Mouse (Mus musculus): Measurements from ENCODE around the gene Tead4. TPM values are rescaled to one million over a fixed set of nuclear protein-coding genes. Genes with fewer than 3 reads are reported as not detected.

The Tead4 gene
- polyA plus RNA-seq, 1 experiment from 2014 or later = 1.5 TPM

DNA sequence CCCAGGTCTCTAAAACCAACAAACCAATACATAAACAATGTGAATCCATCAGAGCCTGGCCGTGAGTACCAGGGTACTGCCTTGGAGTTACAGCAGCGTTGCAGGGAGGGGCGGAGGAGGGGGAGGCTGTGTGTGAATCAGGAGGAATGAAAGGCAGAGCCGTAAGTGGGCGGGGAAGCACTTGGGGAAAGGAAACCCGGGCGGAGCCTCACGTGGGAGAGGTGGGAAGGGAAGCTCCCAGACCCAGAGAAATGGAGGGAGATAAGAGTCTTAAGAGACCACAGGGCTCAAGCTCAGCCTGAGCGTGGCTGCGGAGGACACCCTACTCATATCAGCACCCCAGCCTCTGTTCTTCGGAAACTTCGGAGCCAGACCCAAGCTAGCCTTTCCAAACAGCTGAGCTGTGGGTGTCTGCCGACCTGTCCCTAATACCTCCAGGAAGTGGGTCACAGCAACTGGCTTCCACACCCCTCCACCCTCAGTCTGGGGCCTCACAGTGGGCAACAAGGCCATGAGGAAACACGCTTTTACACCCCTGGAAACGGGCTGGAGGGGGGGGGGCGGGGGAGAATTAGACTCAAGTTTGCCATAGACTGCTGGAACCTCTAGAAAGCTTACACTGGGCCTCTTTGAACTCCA lies 14.7 kb downstream of the Tead4 start:
- 16% methylated on average over 16 of the region's 16 CpGs for WGBS
- peak; percentile 28; the same call in 1 of the 2 replicates for ATAC-seq (ENCODE audit: low FRiP score, low read depth)
- no peak overlapping the region for H3K27ac ChIP-seq (replicated peaks)

DNA sequence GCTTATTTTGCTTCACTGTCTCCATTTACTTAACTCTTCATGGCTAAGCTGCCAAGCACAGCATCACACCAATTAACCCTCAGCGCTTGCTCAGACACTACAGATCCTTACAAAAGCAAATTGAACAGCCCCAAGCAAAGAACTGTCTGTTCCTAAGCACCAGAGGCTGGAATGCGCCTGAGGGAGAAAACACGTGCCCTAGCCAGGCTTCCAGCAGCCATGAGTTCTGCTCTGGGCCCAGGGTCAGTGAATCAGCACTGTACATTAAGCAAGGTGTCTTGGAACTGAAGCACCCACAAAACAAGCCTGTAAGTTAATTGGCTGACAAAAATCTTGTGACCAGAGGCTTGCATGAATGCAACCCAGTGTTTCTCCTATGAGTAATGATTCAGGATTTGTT lies 18.5 kb downstream of the Tead4 start:
- H3K4me1 ChIP-seq = peaks cover 23% of the 10 kb centered on the region
- H3K4me2 ChIP-seq (replicated peaks) = no peak overlapping the region
- H3K9ac ChIP-seq (replicated peaks) = no peak overlapping the region
- peak; percentile 75; the same call in 1 of the 2 replicates for ATAC-seq (ENCODE audit: low FRiP score, low read depth)
- H3K36me3 ChIP-seq = no peaks in the 10 kb centered on the region
- 15% methylated on average over 3 of the region's 3 CpGs for WGBS
- H3K4me3 ChIP-seq = no peak overlapping the region
- H3K9me3 ChIP-seq = no peaks in the 10 kb centered on the region
- peaks cover 13% of the 10 kb centered on the region for H3K27me3 ChIP-seq
- H3K27ac ChIP-seq (replicated peaks) = no peak overlapping the region; the same call in 1 of the 2 replicates

More for the DNA sequence above, 14.7 kb downstream of the Tead4 start:
- Histone ChIP-seq H3K4me1 (peaks cover 23% of the 10 kb centered on the region), H3K27me3 (peaks cover 13% of the 10 kb centered on the region), H3K9me3 (no peaks in the 10 kb centered on the region), H3K9ac (replicated peaks) (no peak overlapping the region), H3K4me2 (replicated peaks) (peak overlapping the region; percentile 42), H3K36me3 (no peaks in the 10 kb centered on the region), H3K4me3 (peak overlapping the region; percentile 19; the same call in 1 of the 2 replicates)

DNA sequence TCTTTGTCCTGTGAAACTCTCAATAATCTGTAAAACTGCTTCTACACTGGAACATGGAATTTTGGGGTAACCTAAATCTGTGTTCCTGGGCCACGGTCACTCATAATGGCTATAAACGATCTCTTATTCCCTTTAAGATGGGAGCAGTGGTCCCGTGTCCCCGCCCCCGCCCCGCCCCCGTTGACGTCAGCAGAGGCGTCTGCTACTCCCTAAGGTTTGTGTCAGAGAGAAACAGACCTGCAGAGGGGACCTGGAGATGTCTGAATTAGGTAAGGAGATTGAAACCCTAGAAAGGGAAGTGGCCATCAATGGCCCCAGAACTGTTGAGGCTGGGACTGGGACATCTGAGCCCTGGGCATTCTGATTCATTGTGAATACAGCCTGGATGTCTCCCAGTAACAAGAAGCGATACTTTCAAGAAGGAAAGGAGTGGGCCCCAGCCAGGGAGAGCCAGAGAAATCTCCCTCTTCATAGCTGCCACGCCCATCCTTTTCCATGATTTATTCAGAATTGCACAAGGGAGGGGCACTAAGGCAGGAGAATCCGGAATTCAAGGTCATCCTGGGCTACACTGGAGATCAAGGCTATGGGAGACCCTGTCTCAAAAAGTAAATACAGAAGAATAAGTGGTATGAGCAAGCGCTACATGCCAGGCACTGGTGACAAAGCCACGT lies 20.0 kb downstream of the Tead4 start:
- H3K36me3 ChIP-seq = no peaks in the 10 kb centered on the region
- no peak overlapping the region for H3K4me3 ChIP-seq
- no peak overlapping the region for H3K4me2 ChIP-seq (replicated peaks)
- no peak overlapping the region for H3K9ac ChIP-seq (replicated peaks)
- WGBS = 58% methylated on average over 14 of the region's 14 CpGs
- H3K27me3 ChIP-seq = peaks cover 9% of the 10 kb centered on the region
- no peaks in the 10 kb centered on the region for H3K9me3 ChIP-seq
- no peak for ATAC-seq (ENCODE audit: low FRiP score, low read depth)
- H3K27ac ChIP-seq (replicated peaks) = no peak overlapping the region
- peaks cover 17% of the 10 kb centered on the region for H3K4me1 ChIP-seq

DNA sequence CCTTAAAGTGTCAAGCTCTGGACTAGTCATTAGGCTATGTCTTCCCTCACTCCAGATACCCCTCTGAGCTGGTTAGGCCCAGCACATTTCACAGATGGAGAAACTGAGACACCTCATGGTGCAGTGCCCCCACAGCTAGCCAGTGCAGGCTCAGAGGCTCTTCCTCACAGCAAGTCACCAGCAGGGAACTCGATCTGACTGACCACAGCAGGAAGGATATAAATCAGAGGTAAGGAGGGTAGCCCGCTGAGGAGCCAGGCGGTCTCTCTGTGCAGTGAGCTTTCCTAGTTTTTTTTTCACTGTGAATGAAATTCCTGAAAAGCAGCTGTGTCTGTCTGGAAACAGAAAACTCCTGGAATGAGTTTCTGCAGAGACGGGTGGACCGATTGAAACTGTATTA lies 21.0 kb downstream of the Tead4 start:
- H3K4me3 ChIP-seq = no peak overlapping the region
- H3K27ac ChIP-seq (replicated peaks) = no peak overlapping the region
- ATAC-seq (ENCODE audit: low FRiP score, low read depth) = no peak
- H3K36me3 ChIP-seq = no peaks in the 10 kb centered on the region
- 62% methylated on average over 5 of the region's 5 CpGs for WGBS
- H3K4me1 ChIP-seq = peaks cover 15% of the 10 kb centered on the region
- no peaks in the 10 kb centered on the region for H3K9me3 ChIP-seq
- no peak overlapping the region for H3K4me2 ChIP-seq (replicated peaks)
- no peak overlapping the region for H3K9ac ChIP-seq (replicated peaks)
- H3K27me3 ChIP-seq = no peaks in the 10 kb centered on the region; the same call in 1 of the 2 replicates

DNA sequence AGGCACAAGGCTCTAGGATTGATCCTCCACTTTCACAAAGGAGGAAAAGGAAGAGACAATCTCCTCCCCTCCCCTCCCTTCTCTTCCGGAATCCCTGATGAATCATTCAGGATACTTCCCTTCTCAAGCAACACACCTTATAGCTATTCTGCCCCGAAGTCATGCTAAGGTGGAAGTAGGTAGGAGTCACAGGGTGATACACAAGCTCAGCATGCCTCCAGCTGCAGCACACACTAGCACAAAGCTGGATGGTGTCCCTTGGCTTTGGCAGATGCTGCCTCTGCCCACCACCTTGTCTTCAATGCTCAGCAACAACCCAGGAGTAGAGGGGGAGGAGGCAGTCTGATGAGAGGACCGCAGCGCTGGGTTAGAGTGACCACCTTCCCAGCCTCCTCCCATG lies 21.5 kb downstream of the Tead4 start:
- Histone ChIP-seq H3K4me2 (replicated peaks) (no peak overlapping the region), H3K27ac (replicated peaks) (no peak overlapping the region), H3K4me1 (peaks cover 15% of the 10 kb centered on the region), H3K9ac (replicated peaks) (no peak overlapping the region), H3K36me3 (no peaks in the 10 kb centered on the region), H3K4me3 (no peak overlapping the region), H3K27me3 (no peaks in the 10 kb centered on the region; the same call in 1 of the 2 replicates), H3K9me3 (no peaks in the 10 kb centered on the region)
- ATAC-seq (ENCODE audit: low FRiP score, low read depth) = no peak
- 86% methylated on average over 4 of the region's 4 CpGs for WGBS

DNA sequence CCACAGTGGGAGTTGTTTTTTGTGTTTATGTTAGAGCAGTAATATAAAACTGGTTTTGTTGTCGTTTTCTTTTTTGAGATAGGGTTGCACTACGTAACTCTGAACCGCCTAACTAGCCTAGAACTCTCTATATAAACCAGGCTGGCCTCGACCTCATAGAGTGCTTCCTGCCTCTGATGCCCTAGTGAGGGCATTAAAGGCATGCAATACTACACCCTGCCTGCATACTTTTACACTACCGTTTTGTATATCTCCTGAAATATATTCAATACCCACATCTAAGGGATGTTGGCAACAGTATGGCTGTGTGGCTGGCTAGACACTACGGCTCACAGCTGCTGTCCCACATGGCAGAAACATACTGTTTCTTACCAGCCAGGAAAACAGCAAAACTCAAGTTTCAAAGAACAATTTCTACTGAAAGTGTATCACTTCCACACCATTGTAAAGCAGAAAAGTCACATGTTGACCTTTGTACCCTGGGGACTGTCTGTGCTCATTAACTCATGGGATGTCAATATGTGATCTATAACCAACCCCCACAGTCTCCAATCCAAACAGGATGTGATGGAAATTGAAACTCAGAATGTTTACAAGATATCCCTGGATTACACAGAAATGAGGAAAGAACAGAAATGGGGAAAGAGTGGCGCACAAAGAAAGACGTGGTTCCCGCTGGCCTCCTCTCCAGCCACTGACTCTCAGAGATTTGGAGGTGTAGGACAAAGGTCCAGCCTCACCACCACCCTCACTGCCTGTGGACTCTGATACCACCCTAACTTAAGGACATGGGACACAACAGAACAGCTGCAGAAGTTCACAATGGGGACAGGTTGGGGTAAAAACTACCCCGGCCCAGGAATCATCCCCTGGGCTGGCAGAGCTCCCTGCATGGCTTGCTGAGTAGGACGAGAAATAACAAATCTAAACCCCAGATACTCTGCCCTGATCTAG lies 23.2 kb downstream of the Tead4 start:
- H3K27ac ChIP-seq (replicated peaks) = no peak overlapping the region
- no peaks in the 10 kb centered on the region; the same call in 1 of the 2 replicates for H3K27me3 ChIP-seq
- H3K9me3 ChIP-seq = no peaks in the 10 kb centered on the region
- H3K4me2 ChIP-seq (replicated peaks) = no peak overlapping the region
- no peak overlapping the region for H3K4me3 ChIP-seq
- no peak overlapping the region for H3K9ac ChIP-seq (replicated peaks)
- 87% methylated on average over 11 of the region's 11 CpGs for WGBS
- H3K4me1 ChIP-seq = peaks cover 12% of the 10 kb centered on the region
- ATAC-seq (ENCODE audit: low FRiP score, low read depth) = no peak
- no peaks in the 10 kb centered on the region for H3K36me3 ChIP-seq

DNA sequence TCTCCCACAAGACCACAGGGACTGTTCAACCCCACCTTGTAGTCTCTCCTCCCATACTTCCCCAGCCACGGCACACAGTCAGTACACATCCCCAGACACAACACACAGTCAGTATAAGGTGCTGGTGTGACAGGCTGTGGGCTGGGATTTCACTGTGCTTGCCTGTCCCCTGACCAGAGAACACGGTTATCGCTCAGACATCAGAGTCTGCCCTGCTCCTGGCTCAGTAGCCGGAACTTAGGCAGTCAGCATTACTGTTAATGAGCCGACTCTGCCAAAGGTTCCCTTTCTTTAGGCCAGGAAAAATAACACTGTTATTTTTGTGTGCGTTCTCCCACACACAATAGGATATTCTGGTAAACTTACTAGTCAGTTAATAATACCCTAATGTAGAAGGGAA lies 24.3 kb downstream of the Tead4 start:
- H3K36me3 ChIP-seq = no peaks in the 10 kb centered on the region
- no peak overlapping the region for H3K27ac ChIP-seq (replicated peaks)
- no peak overlapping the region for H3K4me2 ChIP-seq (replicated peaks)
- H3K27me3 ChIP-seq = no peaks in the 10 kb centered on the region; the same call in 1 of the 2 replicates
- ATAC-seq (ENCODE audit: low FRiP score, low read depth) = no peak
- no peaks in the 10 kb centered on the region for H3K9me3 ChIP-seq
- peaks cover 2% of the 10 kb centered on the region; the same call in 1 of the 2 replicates for H3K4me1 ChIP-seq
- 90% methylated on average over 6 of the region's 6 CpGs for WGBS
- no peak overlapping the region for H3K9ac ChIP-seq (replicated peaks)
- no peak overlapping the region for H3K4me3 ChIP-seq

DNA sequence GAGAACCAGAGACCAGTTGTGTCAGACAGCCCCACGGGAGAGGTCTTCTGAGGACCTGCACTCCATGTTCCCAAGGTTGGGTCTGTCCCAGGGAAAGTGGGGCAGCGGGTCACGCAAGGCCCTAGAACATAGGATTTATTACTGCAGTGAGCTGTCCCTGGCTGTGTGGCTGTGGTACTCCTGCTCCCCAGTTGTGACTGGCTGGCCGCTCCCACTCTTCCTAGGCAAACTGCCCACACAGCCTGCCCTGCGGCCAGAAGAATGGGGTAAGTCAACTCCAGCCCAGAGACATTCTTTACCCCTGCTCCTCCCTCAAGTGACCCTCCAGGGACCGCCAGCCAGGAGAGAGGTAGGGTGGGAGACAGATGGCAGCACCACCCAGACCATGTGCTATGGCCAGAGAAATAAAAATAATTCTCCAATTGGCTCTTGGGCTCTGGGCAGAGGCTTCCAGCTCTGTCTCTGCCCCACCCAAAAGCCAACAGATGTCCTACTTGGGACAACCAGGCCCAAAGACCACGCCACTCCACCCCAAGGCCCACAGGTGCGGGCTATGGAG lies 25.0 kb downstream of the Tead4 start:
- Histone ChIP-seq H3K36me3 (no peaks in the 10 kb centered on the region), H3K9me3 (no peaks in the 10 kb centered on the region), H3K9ac (replicated peaks) (no peak overlapping the region), H3K27me3 (no peaks in the 10 kb centered on the region; the same call in 1 of the 2 replicates), H3K4me1 (no peaks in the 10 kb centered on the region), H3K4me2 (replicated peaks) (no peak overlapping the region), H3K4me3 (no peak overlapping the region), H3K27ac (replicated peaks) (no peak overlapping the region)
- WGBS = 88% methylated on average over 8 of the region's 8 CpGs
- ATAC-seq (ENCODE audit: low FRiP score, low read depth) = no peak

DNA sequence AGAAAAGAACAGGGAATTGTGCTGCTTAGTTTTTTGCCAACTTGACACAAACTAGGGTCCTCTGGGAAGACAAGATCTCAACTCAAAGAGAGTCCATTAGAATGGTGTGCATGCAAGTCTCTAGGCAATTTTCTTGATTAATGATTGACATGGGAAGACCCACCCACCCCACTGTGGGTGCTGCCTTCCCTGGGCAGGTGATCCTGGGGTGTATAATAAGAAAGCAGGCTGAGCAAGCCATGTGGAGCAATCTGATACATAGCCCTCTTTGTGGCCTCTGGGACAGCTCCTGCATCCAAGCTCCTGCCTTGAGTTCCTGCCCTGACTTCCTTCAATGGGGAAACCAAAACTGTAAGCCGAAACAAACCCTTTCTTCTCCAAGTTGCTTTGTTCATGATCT lies 27.1 kb downstream of the Tead4 start:
- no peak for ATAC-seq (ENCODE audit: low FRiP score, low read depth)
- H3K27ac ChIP-seq (replicated peaks) = no peak overlapping the region

DNA sequence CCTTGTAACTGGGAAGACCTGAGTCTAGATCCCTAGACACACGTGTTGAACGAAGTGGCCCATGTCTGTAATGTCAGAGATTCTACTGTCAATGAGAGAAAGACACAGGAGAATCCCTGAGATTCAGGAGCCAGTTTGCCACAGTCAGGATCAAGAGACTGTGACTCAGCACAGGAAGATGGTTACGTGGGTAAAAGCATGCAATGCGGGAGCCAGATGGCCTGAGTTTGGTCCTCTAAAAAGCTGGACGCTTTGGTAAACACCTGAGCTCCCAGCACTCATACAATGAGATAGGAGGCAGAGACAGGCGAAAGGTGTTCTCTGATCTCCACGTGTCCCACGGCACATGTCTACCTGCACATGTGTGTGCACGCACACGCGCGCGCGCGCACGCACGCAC lies 27.9 kb downstream of the Tead4 start:
- Histone ChIP-seq H3K9me3 (no peaks in the 10 kb centered on the region), H3K4me3 (no peak overlapping the region), H3K4me1 (no peaks in the 10 kb centered on the region), H3K36me3 (no peaks in the 10 kb centered on the region), H3K27ac (replicated peaks) (no peak overlapping the region), H3K4me2 (replicated peaks) (no peak overlapping the region), H3K27me3 (no peaks in the 10 kb centered on the region), H3K9ac (replicated peaks) (no peak overlapping the region)
- 97% methylated on average over 17 of the region's 17 CpGs for WGBS
- no peak for ATAC-seq (ENCODE audit: low FRiP score, low read depth)

More for the DNA sequence above, 27.1 kb downstream of the Tead4 start:
- H3K36me3 ChIP-seq = no peaks in the 10 kb centered on the region
- H3K4me2 ChIP-seq (replicated peaks) = no peak overlapping the region
- 71% methylated on average over 1 of the region's 1 CpGs for WGBS
- H3K9ac ChIP-seq (replicated peaks) = no peak overlapping the region
- H3K4me3 ChIP-seq = no peak overlapping the region
- H3K4me1 ChIP-seq = no peaks in the 10 kb centered on the region
- no peaks in the 10 kb centered on the region for H3K9me3 ChIP-seq
- H3K27me3 ChIP-seq = no peaks in the 10 kb centered on the region

DNA sequence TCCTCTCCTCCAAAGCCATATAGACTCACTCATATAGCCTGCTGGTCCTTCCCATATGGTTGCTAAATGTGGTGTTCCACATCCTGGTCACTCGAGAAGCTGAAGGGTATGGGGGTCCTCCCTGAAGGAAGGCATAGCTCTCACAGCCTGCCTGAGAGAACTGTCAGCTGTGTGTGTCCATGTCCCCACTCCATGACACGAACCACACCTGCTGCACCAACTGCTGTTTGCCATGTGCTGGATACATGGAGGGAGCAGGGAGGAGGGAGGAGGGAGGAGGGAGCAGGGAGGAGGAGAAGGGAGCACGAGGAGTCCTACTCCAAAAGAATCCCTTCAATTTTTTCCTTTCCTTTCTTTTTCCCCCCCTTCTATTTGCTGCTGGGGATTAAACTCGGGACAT lies 30.8 kb downstream of the Tead4 start:
- Histone ChIP-seq H3K4me2 (replicated peaks) (no peak overlapping the region), H3K27me3 (no peaks in the 10 kb centered on the region), H3K9ac (replicated peaks) (no peak overlapping the region), H3K4me1 (no peaks in the 10 kb centered on the region), H3K9me3 (no peaks in the 10 kb centered on the region), H3K4me3 (no peak overlapping the region), H3K27ac (replicated peaks) (no peak overlapping the region), H3K36me3 (no peaks in the 10 kb centered on the region)
- no peak for ATAC-seq (ENCODE audit: low FRiP score, low read depth)
- WGBS = 65% methylated on average over 4 of the region's 4 CpGs
